Mouse (Mus musculus) heart, embryonic 12.5 days (tissue): ENCODE measurements around the gene Kcnn4. TPM values are rescaled to one million over a fixed set of nuclear protein-coding genes. Genes with fewer than 3 reads are reported as not detected.

ENCODE experiments used
- ATAC-seq: fragments of 200-750 bp; cut with Nextera tagmentation; 2 replicates; pipeline ENCODE4 v1.8.0; 2017; ENCODE audit warnings: moderate TSS enrichment, moderate library complexity; ENCODE audit not compliant: insufficient number of reproducible peaks, low FRiP score
- H3K27ac ChIP-seq: fragments of 300-500 bp; sonication (generic); 2 replicates; pipeline ENCODE4 v1.5.1; 2016; ENCODE audit warnings: mild to moderate bottlenecking, moderate library complexity; ENCODE audit not compliant: poor library complexity, severe bottlenecking
- H3K27me3 ChIP-seq: fragments of 300-500 bp; sonication (generic); replicated peaks from 2 replicates; pipeline ENCODE4 v1.6.1; 2016; ENCODE audit warnings: mild to moderate bottlenecking, moderate library complexity
- H3K36me3 ChIP-seq: fragments of 300-500 bp; sonication (generic); 2 replicates; pipeline ENCODE4 v1.6.1; 2016; ENCODE audit warnings: mild to moderate bottlenecking, moderate library complexity
- H3K4me1 ChIP-seq: fragments of 300-500 bp; sonication (generic); replicated peaks from 2 replicates; pipeline ENCODE4 v1.6.1; 2016; ENCODE audit warnings: mild to moderate bottlenecking
- H3K4me2 ChIP-seq: fragments of 300-500 bp; sonication (generic); 2 replicates; pipeline ENCODE4 v1.6.1; 2016; ENCODE audit warnings: mild to moderate bottlenecking, moderate library complexity
- H3K4me3 ChIP-seq: fragments of 300-500 bp; sonication (generic); 2 replicates; pipeline ENCODE4 v1.5.1; 2016; ENCODE audit warnings: mild to moderate bottlenecking
- H3K9ac ChIP-seq: fragments of 300-500 bp; sonication (generic); 2 replicates; pipeline ENCODE4 v1.6.1; 2016; ENCODE audit warnings: mild to moderate bottlenecking, moderate library complexity
- H3K9me3 ChIP-seq: fragments of 300-500 bp; sonication (generic); replicated peaks from 2 replicates; pipeline ENCODE4 v1.6.1; 2016; ENCODE audit warnings: mild to moderate bottlenecking, moderate library complexity
- WGBS: fragments of 180-500 bp; shearing (Covaris S2); methylation state at CpG from one replicate; pipeline ENCODE4 v1.1.7; 2016; 5-methylcytosine and 5-hydroxymethylcytosine counted together
- microRNA-seq: library from miRNA; unstranded; fragments of <30 nt; microRNA quantifications from one replicate; pipeline ENCODE4, GENCODE M21; 2017
- polyA plus RNA-seq: library from polyadenylated mRNA; unstranded; fragments of >200 nt; fragmentation: Nextera tagmentation; extraction: Ambion mirVana; gene quantifications from 2 replicates; pipeline ENCODE4 v1.2.1, GENCODE M21; 2016

Kcnn4 gene
- polyA plus RNA-seq, 1 experiment from 2014 or later: 7.8 TPM

GRCm38 (mm10) chr7:24428725-24429124 lies 58.7 kb downstream of the Kcnn4 start:
- H3K4me3 ChIP-seq: no peak overlapping the region
- H3K4me2 ChIP-seq: no peak overlapping the region
- no peak overlapping the region for H3K27ac ChIP-seq
- peaks cover 23% of the 10 kb centered on the region for H3K4me1 ChIP-seq
- H3K36me3 ChIP-seq: 0 out of 2 replicates have a peak, but pooled peaks cover 3% of the 10 kb centered on the region
- ATAC-seq: no peak
- 80% methylated on average over 5 of the region's 5 CpGs for WGBS
- H3K27me3 ChIP-seq: peaks cover 26% of the 10 kb centered on the region
- no peaks in the 10 kb centered on the region for H3K9me3 ChIP-seq
- no peak overlapping the region for H3K9ac ChIP-seq

GRCm38 (mm10) chr7:24429413-24430112 lies 59.5 kb downstream of the Kcnn4 start:
- no peaks in the 10 kb centered on the region for H3K9me3 ChIP-seq
- 56% methylated on average over 16 of the region's 16 CpGs for WGBS
- H3K4me3 ChIP-seq: no peak overlapping the region
- peaks cover 16% of the 10 kb centered on the region for H3K4me1 ChIP-seq
- ATAC-seq: no peak
- H3K9ac ChIP-seq: peak overlapping the region; percentile 9; the same call in 1 of the 2 replicates
- H3K36me3 ChIP-seq: no peaks in the 10 kb centered on the region
- no peak overlapping the region for H3K4me2 ChIP-seq
- peaks cover 33% of the 10 kb centered on the region for H3K27me3 ChIP-seq
- no peak overlapping the region for H3K27ac ChIP-seq

GRCm38 (mm10) chr7:24430551-24431345 lies 60.7 kb downstream of the Kcnn4 start:
- H3K9ac ChIP-seq: no peak overlapping the region
- no peaks in the 10 kb centered on the region for H3K9me3 ChIP-seq
- no peaks in the 10 kb centered on the region for H3K36me3 ChIP-seq
- no peak for ATAC-seq
- WGBS: 85% methylated on average over 15 of the region's 15 CpGs
- no peak overlapping the region for H3K4me2 ChIP-seq
- H3K4me3 ChIP-seq: no peak overlapping the region
- no peak overlapping the region for H3K27ac ChIP-seq
- H3K4me1 ChIP-seq: peaks cover 8% of the 10 kb centered on the region; the same call in 1 of the 2 replicates
- peaks cover 33% of the 10 kb centered on the region for H3K27me3 ChIP-seq

GRCm38 (mm10) chr7:24431713-24432112 lies 61.6 kb downstream of the Kcnn4 start:
- Histone ChIP-seq H3K27ac (no peak overlapping the region), H3K9ac (no peak overlapping the region), H3K9me3 (no peaks in the 10 kb centered on the region), H3K36me3 (no peaks in the 10 kb centered on the region), H3K4me1 (peaks cover 8% of the 10 kb centered on the region; the same call in 1 of the 2 replicates), H3K4me2 (peak overlapping the region; percentile 22; the same call in 1 of the 2 replicates), H3K4me3 (no peak overlapping the region), H3K27me3 (peaks cover 33% of the 10 kb centered on the region)
- ATAC-seq: no peak
- WGBS: 40% methylated on average over 11 of the region's 11 CpGs

- no peak for ATAC-seq
- Histone ChIP-seq H3K4me3 (no peak overlapping the region), H3K27me3 (peaks cover 33% of the 10 kb centered on the region), H3K9me3 (no peaks in the 10 kb centered on the region), H3K27ac (no peak overlapping the region), H3K4me2 (no peak overlapping the region), H3K9ac (no peak overlapping the region), H3K4me1 (peaks cover 16% of the 10 kb centered on the region), H3K36me3 (no peaks in the 10 kb centered on the region)
- WGBS: 76% methylated on average over 5 of the region's 5 CpGs
Observed at GRCm38 (mm10) chr7:24435305-24435704, 65.2 kb downstream of the Kcnn4 start.

Small RNA genes lying within 50 kb of the gene (microRNA-seq; reads per million reads assigned to microRNA genes)
- not detected for gene Gm27592

Other genes with a start within 250 kb of the Kcnn4 start
- gene Zfp235, start 236.1 kb upstream of the Kcnn4 start, polyA plus RNA-seq: 7.4 and 8.3 TPM in 2 replicates
- 3.7 and 4.0 TPM in 2 replicates for gene Zfp114, start 195.2 kb upstream of the Kcnn4 start, polyA plus RNA-seq
- gene Zfp111, start 158.8 kb upstream of the Kcnn4 start, polyA plus RNA-seq: 8.0 and 8.3 TPM in 2 replicates
- gene Zfp109, start 132.7 kb upstream of the Kcnn4 start, polyA plus RNA-seq: 3.1 and 4.6 TPM in 2 replicates
- 2.2 and 2.5 TPM in 2 replicates for gene Zfp108, start 115.5 kb upstream of the Kcnn4 start, polyA plus RNA-seq
- 5.4 and 6.0 TPM in 2 replicates for gene Zfp93, start 99.8 kb upstream of the Kcnn4 start, polyA plus RNA-seq
- 17.0 and 17.7 TPM in 2 replicates for gene Zfp61, start 69.0 kb upstream of the Kcnn4 start, polyA plus RNA-seq
- 5.5 and 5.6 TPM in 2 replicates for gene Zfp94, start 53.6 kb upstream of the Kcnn4 start, polyA plus RNA-seq
- gene Tescl, start 36.3 kb upstream of the Kcnn4 start, polyA plus RNA-seq: 0.31 TPM in 1 of 2 replicates, not detected in the other
- gene Lypd5, start 21.1 kb upstream of the Kcnn4 start, polyA plus RNA-seq: not detected in 2 replicates
- 21.4 and 21.6 TPM in 2 replicates for gene Smg9, start 29.4 kb downstream of the Kcnn4 start, polyA plus RNA-seq
- gene Irgc1, start 82.0 kb downstream of the Kcnn4 start, polyA plus RNA-seq: not detected in 2 replicates
- gene Plaur, start 92.2 kb downstream of the Kcnn4 start, polyA plus RNA-seq: 5.6 and 8.8 TPM in 2 replicates
- gene Cadm4, start 111.8 kb downstream of the Kcnn4 start, polyA plus RNA-seq: 0.65 and 0.81 TPM in 2 replicates
- gene Zfp428, start 136.7 kb downstream of the Kcnn4 start, polyA plus RNA-seq: 31.9 and 35.8 TPM in 2 replicates
- gene AC161166.1, start 142.2 kb downstream of the Kcnn4 start, polyA plus RNA-seq: 0.37 and 0.40 TPM in 2 replicates
- gene Irgq, start 160.4 kb downstream of the Kcnn4 start, polyA plus RNA-seq: 9.0 TPM in 2 replicates
- gene Pinlyp, start 175.9 kb downstream of the Kcnn4 start, polyA plus RNA-seq: not detected in 2 replicates
- gene Xrcc1, start 176.0 kb downstream of the Kcnn4 start, polyA plus RNA-seq: 70.5 and 71.7 TPM in 2 replicates
- gene Ethe1, start 217.3 kb downstream of the Kcnn4 start, polyA plus RNA-seq: 17.6 and 19.2 TPM in 2 replicates
- 0.69 and 1.1 TPM in 2 replicates for gene Zfp575, start 217.4 kb downstream of the Kcnn4 start, polyA plus RNA-seq
- not detected in 2 replicates for gene Phldb3, start 240.5 kb downstream of the Kcnn4 start, polyA plus RNA-seq